Mouse (Mus musculus): ENCODE results near the gene Bpifb9a. TPM values are rescaled to one million over a fixed set of nuclear protein-coding genes. Genes with fewer than 3 reads are reported as not detected.
"Not testable (repeated sequence)": the region's sequence is repeated elsewhere in the genome, so short reads cannot be mapped to it uniquely, and the experiment has no call there.

Bpifb9a gene
- polyA plus RNA-seq, 1 experiment, result not detected

DNA sequence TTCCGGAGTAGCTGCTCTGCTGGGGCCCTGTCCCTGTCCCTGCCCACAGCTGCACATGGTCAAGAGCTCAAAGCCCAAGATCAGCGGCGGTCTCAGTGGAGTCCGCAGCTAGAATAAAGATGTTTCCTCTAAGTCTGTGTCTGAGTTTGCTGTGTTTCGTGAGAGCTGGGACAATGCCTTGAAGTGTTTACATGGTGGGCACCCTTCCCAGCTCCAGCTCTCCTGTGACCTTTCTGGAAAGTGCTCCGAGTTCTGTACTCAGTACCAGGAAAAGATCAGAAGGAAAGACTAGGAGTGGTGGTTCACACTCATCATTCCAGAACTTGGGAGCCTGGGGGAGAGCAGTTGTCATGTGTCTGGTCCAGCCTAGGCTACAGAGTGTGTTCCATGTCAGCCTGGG is 16.9 kb upstream of the Bpifb9a start:
- Histone ChIP-seq H3K4me1 (ENCODE audit: control insufficient read depth, insufficient read depth, low read length) (no peaks in the 10 kb centered on the region), H3K27ac (ENCODE audit: insufficient read depth, low read depth, low read length) (no peak overlapping the region), H3K4me3 (ENCODE audit: insufficient read depth, low read length) (no peak overlapping the region)
- TF ChIP-seq CTCF (IDR thresholded peaks at IDR 0.05; ENCODE audit: low read depth, low read length) (no peak), POLR2A (IDR thresholded peaks at IDR 0.05; ENCODE audit: borderline replicate concordance, low read depth, low read length) (no peak)

- H3K4me1 ChIP-seq (ENCODE audit: control insufficient read depth, insufficient read depth, low read length); H3K27ac ChIP-seq (ENCODE audit: insufficient read depth, low read depth, low read length); H3K4me3 ChIP-seq (ENCODE audit: insufficient read depth, low read length): not testable (repeated sequence)
These were observed 14.9 kb upstream of the Bpifb9a start for GRCm38 (mm10) chr2:154242726-154243125.

- no peak overlapping the region for H3K27ac ChIP-seq (ENCODE audit: insufficient read depth, low read depth, low read length)
- no peaks in the 10 kb centered on the region for H3K4me1 ChIP-seq (ENCODE audit: control insufficient read depth, insufficient read depth, low read length)
- TF ChIP-seq POLR2A (IDR thresholded peaks at IDR 0.05; ENCODE audit: borderline replicate concordance, low read depth, low read length), result no peak
- TF ChIP-seq CTCF (IDR thresholded peaks at IDR 0.05; ENCODE audit: low read depth, low read length), result no peak
- no peak overlapping the region for H3K4me3 ChIP-seq (ENCODE audit: insufficient read depth, low read length)
These were observed 14.2 kb upstream of the Bpifb9a start for GRCm38 (mm10) chr2:154243356-154244036.

GRCm38 (mm10) chr2:154245322-154245721 is 12.3 kb upstream of the Bpifb9a start:
- no peak overlapping the region for H3K4me3 ChIP-seq (ENCODE audit: insufficient read depth, low read length)
- no peak for TF ChIP-seq CTCF (IDR thresholded peaks at IDR 0.05; ENCODE audit: low read depth, low read length)
- TF ChIP-seq POLR2A (IDR thresholded peaks at IDR 0.05; ENCODE audit: borderline replicate concordance, low read depth, low read length), result no peak
- H3K27ac ChIP-seq (ENCODE audit: insufficient read depth, low read depth, low read length), result no peak overlapping the region
- H3K4me1 ChIP-seq (ENCODE audit: control insufficient read depth, insufficient read depth, low read length), result no peaks in the 10 kb centered on the region

DNA sequence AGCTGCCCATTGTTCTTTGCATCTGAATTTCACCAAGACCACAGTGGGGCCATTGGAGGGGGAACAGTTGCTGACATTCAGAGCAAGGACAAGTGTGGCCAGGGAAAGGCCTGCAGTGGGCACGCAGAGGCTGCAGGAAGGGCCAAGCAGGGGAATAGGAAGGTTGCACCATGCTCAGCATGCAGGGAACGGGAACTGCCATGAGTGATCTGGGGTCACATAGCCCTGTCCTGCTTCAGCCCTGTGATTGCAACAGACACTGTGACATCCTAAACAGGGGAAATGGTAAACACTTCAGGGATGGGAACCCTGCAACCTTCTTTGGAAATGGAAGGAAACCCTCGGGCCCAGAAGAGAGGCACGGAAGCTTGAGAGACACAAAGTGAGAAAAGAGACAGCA is 2.4 kb upstream of the Bpifb9a start:
- H3K4me1 ChIP-seq (ENCODE audit: control insufficient read depth, insufficient read depth, low read length); H3K4me3 ChIP-seq (ENCODE audit: insufficient read depth, low read length); H3K27ac ChIP-seq (ENCODE audit: insufficient read depth, low read depth, low read length): not testable (repeated sequence)

DNA sequence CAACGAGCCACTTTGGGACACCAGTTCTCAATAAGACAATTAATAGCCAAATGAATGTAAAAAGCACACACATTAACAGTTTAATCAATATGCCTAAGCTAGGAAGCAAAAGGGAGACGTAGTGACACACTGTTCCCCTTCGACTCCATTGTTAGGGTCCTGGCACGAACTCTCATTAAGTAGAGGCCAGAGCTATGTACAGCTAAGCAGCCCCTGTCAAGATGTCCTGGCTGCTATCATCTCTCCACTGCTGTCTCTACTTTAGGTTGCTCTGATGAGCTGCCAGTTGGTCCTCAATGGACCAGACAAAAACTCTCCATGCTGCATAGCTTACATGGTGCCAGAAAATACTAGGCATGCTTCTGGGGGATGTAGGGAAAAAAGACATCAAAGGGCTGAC is 1.9 kb upstream of the Bpifb9a start:
- no peak overlapping the region for H3K4me3 ChIP-seq (ENCODE audit: insufficient read depth, low read length)
- TF ChIP-seq POLR2A (IDR thresholded peaks at IDR 0.05; ENCODE audit: borderline replicate concordance, low read depth, low read length), result no peak
- no peak for TF ChIP-seq CTCF (IDR thresholded peaks at IDR 0.05; ENCODE audit: low read depth, low read length)
- H3K27ac ChIP-seq (ENCODE audit: insufficient read depth, low read depth, low read length), result no peak overlapping the region
- H3K4me1 ChIP-seq (ENCODE audit: control insufficient read depth, insufficient read depth, low read length), result no peaks in the 10 kb centered on the region; the same call in 1 of the 2 replicates

GRCm38 (mm10) chr2:154264397-154264796 is 6.7 kb downstream of the Bpifb9a start:
- H3K27ac ChIP-seq (ENCODE audit: insufficient read depth, low read depth, low read length), result peak overlapping the region; percentile 21; the same call in 1 of the 2 replicates
- H3K4me3 ChIP-seq (ENCODE audit: insufficient read depth, low read length); H3K4me1 ChIP-seq (ENCODE audit: control insufficient read depth, insufficient read depth, low read length): not testable (repeated sequence)

DNA sequence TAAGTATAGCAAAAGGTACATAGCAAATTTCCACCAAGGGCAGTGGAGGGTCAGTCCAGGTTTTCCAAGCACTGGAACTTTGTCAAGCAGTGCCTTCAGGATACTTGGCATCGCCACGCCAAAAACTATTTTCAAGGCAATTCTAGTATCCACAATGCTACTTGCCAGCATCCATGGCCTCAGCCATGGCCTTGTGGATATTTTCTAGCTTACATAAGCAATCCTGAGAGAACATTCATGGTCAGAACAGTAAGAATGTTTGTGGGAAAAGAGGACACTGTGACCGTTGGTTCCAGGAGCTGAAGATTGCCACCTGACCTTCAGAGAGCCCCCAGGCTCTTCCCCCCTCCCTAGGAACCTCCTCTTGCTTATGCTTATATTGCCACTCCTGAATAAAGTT is 34.2 kb downstream of the Bpifb9a start:
- not testable (repeated sequence) for H3K27ac ChIP-seq (ENCODE audit: insufficient read depth, low read depth, low read length); H3K4me1 ChIP-seq (ENCODE audit: control insufficient read depth, insufficient read depth, low read length); H3K4me3 ChIP-seq (ENCODE audit: insufficient read depth, low read length)

GRCm38 (mm10) chr2:154292833-154293232 is 35.2 kb downstream of the Bpifb9a start:
- Histone ChIP-seq H3K4me1 (ENCODE audit: control insufficient read depth, insufficient read depth, low read length) (no peaks in the 10 kb centered on the region), H3K27ac (ENCODE audit: insufficient read depth, low read depth, low read length) (no peak overlapping the region), H3K4me3 (ENCODE audit: insufficient read depth, low read length) (no peak overlapping the region)
- TF ChIP-seq POLR2A (IDR thresholded peaks at IDR 0.05; ENCODE audit: borderline replicate concordance, low read depth, low read length) (no peak), CTCF (IDR thresholded peaks at IDR 0.05; ENCODE audit: low read depth, low read length) (no peak)

GRCm38 (mm10) chr2:154294746-154295145 is 37.1 kb downstream of the Bpifb9a start:
- TF ChIP-seq CTCF (IDR thresholded peaks at IDR 0.05; ENCODE audit: low read depth, low read length), result peak; percentile 27; the same call in 1 of the 2 replicates
- H3K4me3 ChIP-seq (ENCODE audit: insufficient read depth, low read length); H3K27ac ChIP-seq (ENCODE audit: insufficient read depth, low read depth, low read length); H3K4me1 ChIP-seq (ENCODE audit: control insufficient read depth, insufficient read depth, low read length): not testable (repeated sequence)

GRCm38 (mm10) chr2:154300496-154300895 is 42.8 kb downstream of the Bpifb9a start:
- H3K4me3 ChIP-seq (ENCODE audit: insufficient read depth, low read length), result no peak overlapping the region
- TF ChIP-seq CTCF (IDR thresholded peaks at IDR 0.05; ENCODE audit: low read depth, low read length), result peak; percentile 87
- no peak for TF ChIP-seq POLR2A (IDR thresholded peaks at IDR 0.05; ENCODE audit: borderline replicate concordance, low read depth, low read length)

More at GRCm38 (mm10) chr2:154300496-154300895, 42.8 kb downstream of the Bpifb9a start:
- H3K4me1 ChIP-seq (ENCODE audit: control insufficient read depth, insufficient read depth, low read length), result peaks cover 7% of the 10 kb centered on the region
- H3K27ac ChIP-seq (ENCODE audit: insufficient read depth, low read depth, low read length), result no peak overlapping the region
